9 mouse cellular contexts compared by ENCODE assay signal in the genomic region with DNA sequence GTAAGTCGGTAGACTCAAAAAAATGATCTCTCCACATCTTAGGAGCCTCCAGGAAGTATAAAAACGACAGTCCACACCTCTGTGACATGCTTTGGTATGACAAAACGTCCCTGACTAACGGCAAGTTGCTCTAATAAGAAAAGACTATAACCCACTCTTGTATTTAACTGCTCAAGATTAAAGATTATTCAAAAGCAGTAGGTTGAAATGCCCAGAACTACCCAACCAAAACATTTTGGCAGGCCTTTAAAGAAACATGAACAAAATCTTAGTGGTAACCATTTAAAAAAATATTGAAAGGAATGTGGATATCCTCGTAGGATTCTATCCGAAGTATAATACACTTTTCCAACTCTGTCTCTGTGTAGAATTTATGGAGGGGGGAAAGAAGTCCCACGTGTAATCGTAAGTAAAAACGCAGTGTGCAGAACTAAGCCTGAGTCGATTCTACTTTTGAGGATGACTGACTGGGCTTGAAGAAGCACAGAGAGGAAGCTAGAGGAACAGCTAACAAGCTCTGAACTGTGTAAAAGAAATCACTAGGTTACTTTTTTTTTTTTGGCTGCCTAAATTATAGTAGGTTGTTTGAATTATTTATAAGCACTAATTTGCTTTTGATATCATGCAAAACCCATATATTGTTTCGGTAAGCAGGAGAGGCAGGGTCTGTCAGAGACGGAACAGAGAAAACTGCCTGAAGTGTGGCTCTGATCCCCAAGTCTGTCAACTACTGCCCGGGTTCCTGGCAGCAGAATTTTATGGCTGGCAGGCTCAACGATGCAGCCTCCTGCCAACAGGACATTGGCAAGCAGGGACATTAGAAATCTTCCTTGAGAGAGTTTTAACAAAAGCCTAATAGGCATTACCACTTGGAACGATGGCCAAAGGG. TPM values are rescaled to one million over a fixed set of nuclear protein-coding genes. Genes with fewer than 3 reads are reported as not detected.
DNase-seq lines count a peak whose midpoint lies in the region; ATAC-seq and TF ChIP-seq lines count a peak whose summit lies in the region.
"Had no signal": no experiment of that assay in that cellular context is flagged by ENCODE, and none has a peak within 500 bp of the region (broad histone marks: within the 10 kb centered on the region; RNA-seq: fewer than 3 reads in every experiment).

No protein-coding gene starts in this region.

- WGBS in hindbrain, embryonic 12.5 days: 76% methylated on average over 15 of the region's 15 CpGs
- 84% methylated on average over 15 of the region's 15 CpGs for WGBS in hindbrain, embryonic 10.5 days

- H3K4me1 ChIP-seq in hindbrain, embryonic 12.5 days: peaks cover 16% of the 10 kb centered on the region
- peaks cover 10% of the 10 kb centered on the region; the same call in 1 of the 2 replicates for H3K4me1 ChIP-seq in hindbrain, embryonic 10.5 days (replicated peaks)
- H3K4me1 ChIP-seq: embryonic facial prominence, embryonic 15.5 days had no signal

- DNase-seq in hindbrain, embryonic 10.5 days (ENCODE audit: low spot score): no peak
- DNase-seq in cerebellum, adult 11 months: peak; percentile 20
- DNase-seq in frontal cortex, postnatal 36 days (ENCODE audit: low spot score in 2 of 2): peak; percentile 33 to 52
- peak; percentile 36 to 44 for DNase-seq in layer of hippocampus, adult 2 months (ENCODE audit: low spot score in 2 of 2)
- no peak for DNase-seq in left cerebral cortex, adult 2 months (ENCODE audit: extremely low spot score in 1 of 2, low spot score in 2 of 2)
- no peak for DNase-seq in spleen, postnatal 10 days (ENCODE audit: low spot score in 2 of 2)

- H3K27ac ChIP-seq in hindbrain, embryonic 12.5 days: 0 out of 2 replicates have a peak overlapping the region, but pooled peaks have one; percentile 37
- no peak overlapping the region for H3K27ac ChIP-seq in hindbrain, embryonic 10.5 days
- no peak overlapping the region for H3K27ac ChIP-seq in layer of hippocampus, adult 2 months
- no peak overlapping the region for H3K27ac ChIP-seq in left cerebral cortex, adult 2 months
- H3K27ac ChIP-seq: embryonic facial prominence, embryonic 15.5 days had no signal

- no peak for ATAC-seq in hindbrain, embryonic 12.5 days (ENCODE audit: low FRiP score)
- ATAC-seq in megakaryocyte progenitor cell, adult 5-6 weeks (replicated peaks; ENCODE audit: poor library complexity): no peak

- H3K4me3 ChIP-seq in hindbrain, embryonic 12.5 days: no peak overlapping the region
- no peak overlapping the region for H3K4me3 ChIP-seq in hindbrain, embryonic 10.5 days
- no peak overlapping the region for H3K4me3 ChIP-seq in layer of hippocampus, adult 2 months
- no peak overlapping the region for H3K4me3 ChIP-seq in left cerebral cortex, adult 2 months
- H3K4me3 ChIP-seq: embryonic facial prominence, embryonic 15.5 days had no signal

- H3K36me3 ChIP-seq in hindbrain, embryonic 12.5 days: no peaks in the 10 kb centered on the region
- no peaks in the 10 kb centered on the region for H3K36me3 ChIP-seq in hindbrain, embryonic 10.5 days
- H3K36me3 ChIP-seq: embryonic facial prominence, embryonic 15.5 days had no signal

- H3K9me3 ChIP-seq in hindbrain, embryonic 12.5 days (replicated peaks): no peaks in the 10 kb centered on the region
- H3K9me3 ChIP-seq in hindbrain, embryonic 10.5 days: no peaks in the 10 kb centered on the region
- H3K9me3 ChIP-seq: embryonic facial prominence, embryonic 15.5 days had no signal

- no peak overlapping the region for H3K4me2 ChIP-seq in hindbrain, embryonic 12.5 days (replicated peaks)
- H3K4me2 ChIP-seq: embryonic facial prominence, embryonic 15.5 days had no signal

- intact Hi-C loops in left cerebral cortex, adult 2 months (cut with DNase I): no loop called here

- no peaks in the 10 kb centered on the region for H3K27me3 ChIP-seq in hindbrain, embryonic 12.5 days
- H3K27me3 ChIP-seq in hindbrain, embryonic 10.5 days (ENCODE audit: insufficient read depth, poor library complexity, severe bottlenecking): no peaks in the 10 kb centered on the region
- H3K27me3 ChIP-seq: embryonic facial prominence, embryonic 15.5 days had no signal

- no peak overlapping the region for H3K9ac ChIP-seq in hindbrain, embryonic 12.5 days
- H3K9ac ChIP-seq: embryonic facial prominence, embryonic 15.5 days had no signal

- no peak for TF ChIP-seq CTCF in layer of hippocampus, adult 2 months (conservative IDR thresholded peaks at IDR 0.05)
- TF ChIP-seq CTCF in left cerebral cortex, adult 2 months (IDR thresholded peaks at IDR 0.05): no peak

RNA-seq across cellular contexts. Expression of a gene that starts 45.3 kb away (rescaled TPM):
- polyA plus RNA-seq in hindbrain, embryonic 12.5 days (2016; fragmentation: Nextera tagmentation; extraction: Ambion mirVana): 3.5 and 4.5 TPM in 2 replicates
- polyA plus RNA-seq in hindbrain, embryonic 10.5 days (2016; fragmentation: Nextera tagmentation; extraction: Ambion mirVana): 1.4 TPM in 2 replicates
- 1 to 10 TPM; 7.8 to 7.9 TPM for total RNA-seq in layer of hippocampus, adult 2 months (2021)
- total RNA-seq in left cerebral cortex, adult 2 months (2021): 10 to 100 TPM; 14.3 to 17.8 TPM
- total RNA-seq in megakaryocyte progenitor cell, adult 5-6 weeks (2015): 0.49 TPM in 1 of 2 replicates, not detected in the other
- total RNA-seq in megakaryocyte progenitor cell, adult 5-6 weeks (2017): 0.24 TPM in 1 of 2 replicates, not detected in the other

Comparison
In these comparisons a context has a peak if more than half of its experiments do, and no peak if none do; other contexts are left out.
1. DNase-seq: peak in cerebellum, adult 11 months (single experiment), frontal cortex, postnatal 36 days (2 of 2) and layer of hippocampus, adult 2 months (2 of 2); none in hindbrain, embryonic 10.5 days (single experiment), left cerebral cortex, adult 2 months (0 of 2) and spleen, postnatal 10 days (0 of 2).
2. RNA of a gene that starts 45.3 kb away (total RNA-seq): 14.3 to 17.8 TPM in left cerebral cortex, adult 2 months and 7.8 to 7.9 TPM in layer of hippocampus, adult 2 months; 0.24 to 0.49 TPM in megakaryocyte progenitor cell, adult 5-6 weeks; every median in the first group is over 4 times any median in the second.